Mouse (Mus musculus): ENCODE measurements around the gene Fam81b.

- no peak for TF ChIP-seq CTCF (IDR thresholded peaks at IDR 0.05; ENCODE audit: low read depth)
- TF ChIP-seq EP300 (IDR thresholded peaks at IDR 0.05; ENCODE audit: low read depth): no peak
Observed at GRCm38 (mm10) chr13:76256350-76256749, 48.5 kb downstream of the Fam81b start.

Data from liver, embryonic 14.5 days (tissue).